Mouse (Mus musculus): Measurements from ENCODE around the gene Pon1.

The Pon1 gene

GRCm38 (mm10) chr6:5120229-5120628, 73.5 kb downstream of the Pon1 start:
- no peak for DNase-seq

- DNase-seq, result no peak
Measured at GRCm38 (mm10) chr6:5119181-5119910, 74.4 kb downstream of the Pon1 start.

All from kidney, postnatal 36 days (tissue).